Comparison of ENCODE assay signal across 9 mouse cellular contexts in the genomic region with DNA sequence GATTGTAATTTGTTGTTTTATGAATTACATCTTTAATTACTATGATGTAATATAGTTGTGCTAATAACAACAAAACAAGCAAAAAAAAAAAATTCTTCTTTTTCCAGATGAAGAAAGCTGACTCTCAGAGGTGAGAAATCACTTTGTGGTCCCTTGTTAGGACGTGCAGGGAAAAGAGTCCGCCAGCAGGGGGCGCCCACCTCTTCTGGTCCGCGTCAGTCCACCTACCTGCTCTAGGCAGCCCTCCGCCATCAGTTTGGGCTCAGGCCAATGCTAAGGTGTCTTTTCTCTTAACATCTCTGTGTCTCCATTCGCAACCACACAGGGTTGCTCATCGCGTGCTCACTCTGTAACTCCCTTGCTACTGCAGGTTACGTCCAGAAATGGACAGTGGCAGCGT. TPM values are rescaled to one million over a fixed set of nuclear protein-coding genes. Genes with fewer than 3 reads are reported as not detected.
A peak's percentile ranks its signal among the peaks of the same experiment; 100 is the strongest.
DNase-seq lines count a peak whose midpoint lies in the region; ATAC-seq and TF ChIP-seq lines count a peak whose summit lies in the region.
"Had no signal": no experiment of that assay in that cellular context is flagged by ENCODE, and none has a peak within 500 bp of the region (broad histone marks: within the 10 kb centered on the region; RNA-seq: fewer than 3 reads in every experiment).

No protein-coding gene starts in this region.

- H3K36me3 ChIP-seq in hindbrain, embryonic 15.5 days = no peaks in the 10 kb centered on the region
- no peaks in the 10 kb centered on the region for H3K36me3 ChIP-seq in midbrain, embryonic 10.5 days
- H3K36me3 ChIP-seq: lung, embryonic 15.5 days had no signal

- 0 out of 2 replicates have a peak, but pooled peaks have one; percentile 31 for ATAC-seq in hindbrain, embryonic 15.5 days (ENCODE audit: low FRiP score, low read depth)
- no peak for ATAC-seq in erythroblast, adult 5-6 weeks (replicated peaks; ENCODE audit: low FRiP score, poor library complexity, severe bottlenecking)

- peaks cover 3% of the 10 kb centered on the region; the same call in 1 of the 2 replicates for H3K27me3 ChIP-seq in hindbrain, embryonic 15.5 days
- peaks cover 39% of the 10 kb centered on the region for H3K27me3 ChIP-seq in midbrain, embryonic 10.5 days (ENCODE audit: low read depth, poor library complexity, severe bottlenecking)

- H3K9me3 ChIP-seq in hindbrain, embryonic 15.5 days = no peaks in the 10 kb centered on the region
- H3K9me3 ChIP-seq in midbrain, embryonic 10.5 days (replicated peaks) = no peaks in the 10 kb centered on the region; the same call in 1 of the 2 replicates

- intact Hi-C loops in left cerebral cortex, adult 2 months (cut with DNase I) = loop anchor here (1.0 kb wide), 1 partner anchor 332 kb away; no protein-coding TSS in a partner anchor

- peak; percentile 84 for TF ChIP-seq CTCF in left cerebral cortex, adult 2 months (IDR thresholded peaks at IDR 0.05)

- H3K4me3 ChIP-seq in hindbrain, embryonic 15.5 days = no peak overlapping the region
- H3K4me3 ChIP-seq in left cerebral cortex, adult 2 months = no peak overlapping the region
- H3K4me3 ChIP-seq in midbrain, embryonic 10.5 days = no peak overlapping the region
- H3K4me3 ChIP-seq: lung, embryonic 15.5 days had no signal

- no peak overlapping the region for H3K27ac ChIP-seq in hindbrain, embryonic 15.5 days (replicated peaks)
- no peak overlapping the region for H3K27ac ChIP-seq in left cerebral cortex, adult 2 months
- H3K27ac ChIP-seq in midbrain, embryonic 10.5 days (replicated peaks) = no peak overlapping the region
- H3K27ac ChIP-seq: lung, embryonic 15.5 days had no signal

- no peak overlapping the region for H3K4me2 ChIP-seq in hindbrain, embryonic 15.5 days
- H3K4me2 ChIP-seq: lung, embryonic 15.5 days had no signal

- H3K9ac ChIP-seq in hindbrain, embryonic 15.5 days = no peak overlapping the region
- H3K9ac ChIP-seq: lung, embryonic 15.5 days had no signal

- peaks cover 15% of the 10 kb centered on the region for H3K4me1 ChIP-seq in hindbrain, embryonic 15.5 days (replicated peaks)
- H3K4me1 ChIP-seq in midbrain, embryonic 10.5 days = peaks cover 5% of the 10 kb centered on the region

- WGBS in hindbrain, embryonic 15.5 days = 14% methylated on average over 11 of the region's 11 CpGs
- 12% methylated on average over 11 of the region's 11 CpGs for WGBS in midbrain, embryonic 10.5 days

- peak; percentile 34 for DNase-seq in T-cell, adult 2 months (ENCODE audit: low spot score)
- peak; percentile 49 for DNase-seq in cerebellum, adult 11-12 months
- peak; percentile 76 for DNase-seq in forelimb bud, embryonic 11.5 days (ENCODE audit: low read depth, low spot score)
- DNase-seq in left cerebral cortex, adult 2 months (ENCODE audit: extremely low spot score in 1 of 2, low spot score in 2 of 2) = peak; percentile 74 to 77
- peak; percentile 79 for DNase-seq in midbrain, embryonic 10.5 days (ENCODE audit: low spot score)
- DNase-seq in right cerebral cortex, postnatal 4 days = peak; percentile 88

RNA-seq across cellular contexts. Expression of a gene that starts 5.9 kb away (rescaled TPM):
- polyA plus RNA-seq in hindbrain, embryonic 15.5 days (2015; fragmentation: Nextera tagmentation; extraction: Ambion mirVana) = 6.3 and 7.1 TPM in 2 replicates
- total RNA-seq in left cerebral cortex, adult 2 months (2021) = 10 to 100 TPM; 14.1 to 27.2 TPM
- polyA plus RNA-seq in midbrain, embryonic 10.5 days (2016; fragmentation: Nextera tagmentation; extraction: Ambion mirVana) = 11.8 and 11.9 TPM in 2 replicates
- total RNA-seq in erythroblast, adult 5-6 weeks (2015; ENCODE audit: low replicate concordance) = not detected in 2 replicates
- total RNA-seq in erythroblast, adult 5-6 weeks (2017; ENCODE audit: low replicate concordance) = 0.60 TPM in 1 of 2 replicates, not detected in the other

Comparison
In these comparisons a context has a peak if more than half of its experiments do, and no peak if none do; other contexts are left out.
1. DNase-seq: peak in every context shown above with its lines; median percentile 88 in right cerebral cortex, postnatal 4 days; 79 in midbrain, embryonic 10.5 days; 76 in forelimb bud, embryonic 11.5 days; 76 in left cerebral cortex, adult 2 months; 49 in cerebellum, adult 11-12 months; 34 in T-cell, adult 2 months.
2. RNA of a gene that starts 5.9 kb away (total RNA-seq): 14.1 to 27.2 TPM in left cerebral cortex, adult 2 months; 0.60 TPM in erythroblast, adult 5-6 weeks; every median in the first group is over 4 times any median in the second.